Mouse (Mus musculus) adrenal gland, postnatal 10 days (tissue): ENCODE results near the gene Gm49398. TPM values are rescaled to one million over a fixed set of nuclear protein-coding genes. Genes with fewer than 3 reads are reported as not detected.
A peak's percentile ranks its signal among the peaks of the same experiment; 100 is the strongest.

Experiments
- DNase-seq: peaks from one replicate; pipeline ENCODE4 v3.0.0; 2021; ENCODE audit warnings: mixed read lengths
- long read RNA-seq, 2 experiments: library from polyadenylated mRNA; stranded (forward); transcript quantifications; one replicate each; pipeline ENCODE4 v2.0.0; 2021
- microRNA-seq: library from miRNA; unstranded; fragments of <30 nt; microRNA quantifications from one replicate; pipeline ENCODE4 v1.2.0, GENCODE M21; 2021
- total RNA-seq, 2 experiments: library from RNA; stranded (reverse); gene quantifications; 2 replicates each; pipeline ENCODE4 v1.2.3; 2021

The Gm49398 gene
- total RNA-seq = not detected
- long read RNA-seq, experiment 1 = 0 reads
- long read RNA-seq, experiment 2 = 0 reads

DNA sequence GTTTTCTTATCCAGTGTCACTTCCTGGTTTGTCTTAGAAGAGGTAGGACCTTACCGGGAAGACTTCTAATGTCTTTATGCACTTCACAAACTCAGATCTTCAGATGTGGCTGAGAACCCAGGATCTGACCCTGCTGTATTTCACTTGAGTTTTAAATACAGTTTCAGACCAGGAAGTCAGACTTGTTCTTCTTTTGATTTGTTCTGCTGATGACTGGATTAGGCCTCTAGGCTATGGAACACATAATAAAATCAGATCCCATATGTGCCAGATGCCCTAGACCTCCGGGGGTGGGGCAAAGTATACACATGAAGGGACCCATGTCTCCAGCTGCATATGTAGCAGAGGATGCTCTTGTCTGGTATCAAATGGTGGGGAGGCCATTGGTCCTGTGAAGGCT lies at the start of gene Gm49398:
Gene Gm49398 (minus strand): TSS at position 101 of the 400 bp plus-strand sequence.
- no peak for DNase-seq

DNA sequence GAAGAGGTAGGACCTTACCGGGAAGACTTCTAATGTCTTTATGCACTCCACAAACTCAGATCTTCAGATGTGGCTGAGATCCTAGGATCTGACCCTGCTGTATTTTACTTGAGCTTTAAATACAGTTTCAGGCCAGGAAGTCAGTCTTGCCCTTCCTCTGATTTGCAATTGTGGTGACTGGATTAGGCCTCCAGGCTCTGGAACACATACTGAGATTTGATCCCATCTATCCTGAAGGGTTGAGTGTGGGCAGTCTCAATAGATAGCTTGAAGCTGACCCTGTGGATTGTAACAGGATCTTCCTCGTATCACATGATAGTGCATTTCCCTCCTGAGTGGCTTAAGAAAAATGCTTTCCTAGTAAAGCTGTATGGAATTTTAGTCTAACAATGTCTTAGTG lies 33.4 kb downstream of the Gm49398 start, which contains the start of gene Cts8:
Gene Cts8 (minus strand): TSS at position 101 of the 400 bp plus-strand sequence.
- DNase-seq = no peak

DNA sequence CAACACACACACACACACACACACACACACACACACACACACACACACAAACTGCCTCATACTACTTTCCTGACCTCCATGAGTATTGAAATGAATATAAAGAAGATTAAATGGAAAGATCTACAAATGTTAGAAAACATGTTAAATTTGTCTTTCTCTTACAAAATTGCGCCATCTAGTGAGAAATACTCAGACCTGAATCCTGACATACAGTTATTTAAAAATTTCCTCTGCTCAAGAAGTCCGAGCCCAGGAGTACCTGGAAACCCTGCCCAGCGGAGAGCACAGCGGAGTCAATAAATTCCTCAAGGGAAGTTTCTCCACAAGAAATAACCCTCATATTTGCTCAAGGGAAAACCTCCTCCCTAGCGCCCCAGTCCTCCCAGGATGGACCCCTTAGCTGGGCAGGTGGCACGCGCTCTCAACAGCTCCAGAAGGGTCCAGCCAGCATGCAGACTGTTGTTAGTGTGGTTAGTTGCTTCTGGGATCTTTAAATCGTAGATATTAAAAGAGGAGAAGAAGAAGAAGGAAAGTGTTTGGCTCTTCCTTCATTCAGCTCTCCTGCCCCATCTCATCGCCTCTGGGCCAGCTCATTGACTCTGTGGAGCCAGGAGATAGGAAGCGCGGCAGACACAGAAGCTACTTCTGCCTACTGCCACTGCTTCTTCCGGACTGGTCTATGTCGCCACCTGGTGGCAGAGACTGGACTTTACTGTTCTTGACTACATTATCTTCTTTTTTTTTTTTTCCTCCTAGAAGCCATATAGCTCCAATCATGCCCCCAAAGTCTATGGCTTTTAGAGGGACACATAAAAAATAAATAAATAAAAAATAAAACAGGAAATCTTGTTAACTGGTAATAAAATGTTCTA lies 47.3 kb downstream of the Gm49398 start:
- DNase-seq = peak; percentile 68

DNA sequence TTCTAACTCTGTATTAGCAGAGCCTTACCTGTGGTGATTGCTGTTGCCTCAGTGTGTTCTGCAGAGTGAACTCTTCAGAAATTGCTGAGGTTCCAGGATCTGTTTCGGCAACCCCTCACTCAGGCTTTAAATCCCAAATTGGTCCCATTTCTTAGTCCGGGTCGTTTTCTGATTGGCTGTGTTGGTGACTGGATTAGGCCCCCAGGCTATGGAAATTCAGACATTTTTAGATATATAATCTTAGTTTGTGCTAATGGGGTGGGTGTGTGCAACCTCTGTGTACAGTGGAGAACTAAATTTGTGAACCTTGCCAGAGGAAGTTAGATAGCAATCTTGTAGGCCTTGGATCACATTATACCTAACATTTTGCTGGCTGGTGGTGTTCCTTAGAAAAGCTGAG lies 85.3 kb downstream of the Gm49398 start, which contains the start of gene Cts6:
Gene Cts6 (minus strand): TSS at position 101 of the 400 bp plus-strand sequence.
- no peak for DNase-seq

Small RNAs within 50 kb of the gene (microRNA-seq; reads per million reads assigned to microRNA genes)
- gene Gm27704 = not detected

Other genes with a start within 250 kb of the Gm49398 start
- not detected for gene Ctsq, start 248.2 kb downstream of the Gm49398 start, total RNA-seq
- gene Ctsr, start 124.6 kb downstream of the Gm49398 start, total RNA-seq = not detected
- gene Cts6, start 85.4 kb downstream of the Gm49398 start, total RNA-seq = not detected
- gene Cts8, start 33.5 kb downstream of the Gm49398 start, total RNA-seq = not detected
- gene Cts7, start 69.4 kb upstream of the Gm49398 start, total RNA-seq = not detected